Mouse (Mus musculus) ES-E14 (cell line): ENCODE measurements around the gene Ap4e1. TPM values are rescaled to one million over a fixed set of nuclear protein-coding genes. Genes with fewer than 3 reads are reported as not detected.

Source experiments
- DNase-seq: peaks from one replicate; pipeline ENCODE4 v3.0.0-alpha.2; 2013; ENCODE audit warnings: low read depth, low spot score
- H3K27ac ChIP-seq: 2 replicates; pipeline ENCODE4 v1.5.1; 2012; ENCODE audit warnings: low read depth, mild to moderate bottlenecking, low read length, moderate library complexity, mixed read lengths; ENCODE audit not compliant: poor library complexity, insufficient read depth, severe bottlenecking
- H3K36me3 ChIP-seq: 2 replicates; pipeline ENCODE4 v1.6.1; 2012; ENCODE audit warnings: mild to moderate bottlenecking, low read length, moderate library complexity, mixed read lengths; ENCODE audit not compliant: control insufficient read depth, poor library complexity, insufficient read depth, severe bottlenecking
- H3K4me1 ChIP-seq, 2 experiments: fragments of 150-350 bp in 1 of 2; sonication (generic) in 1 of 2; 2 replicates each; pipeline ENCODE4 v1.6.1; 2012; ENCODE audit warnings: low read length in 2 of 2, mild to moderate bottlenecking in 1 of 2, mixed read lengths in 1 of 2; ENCODE audit not compliant: control insufficient read depth in 2 of 2, insufficient read depth in 2 of 2, poor library complexity in 1 of 2
- H3K4me3 ChIP-seq, 2 experiments: fragments of 150-350 bp in 1 of 2; sonication (generic) in 1 of 2; 2 replicates each; pipeline ENCODE4 v1.5.1; 2012; ENCODE audit warnings: low read length in 2 of 2, low read depth in 1 of 2, mild to moderate bottlenecking in 1 of 2, mixed read lengths in 1 of 2; ENCODE audit not compliant: insufficient read depth in 1 of 2, poor library complexity in 1 of 2, severe bottlenecking in 1 of 2
- H3K9ac ChIP-seq: 2 replicates; pipeline ENCODE4 v1.6.1; 2012; ENCODE audit warnings: low read depth, mild to moderate bottlenecking, low read length, mixed read lengths; ENCODE audit not compliant: poor library complexity, insufficient read depth, severe bottlenecking
- H3K9me3 ChIP-seq: fragments of 150-350 bp; sonication (generic); 2 replicates; pipeline ENCODE4 v1.6.1; 2012; ENCODE audit warnings: low read depth, mild to moderate bottlenecking, low read length; ENCODE audit not compliant: control insufficient read depth, insufficient read depth
- CHD2 ChIP-seq: IDR thresholded peaks from 2 replicates; pipeline ENCODE4 v1.6.1; 2014; ENCODE audit warnings: mild to moderate bottlenecking, low read depth, low read length, inconsistent platforms
- HCFC1 ChIP-seq: IDR thresholded peaks from 2 replicates; pipeline ENCODE4 v1.6.1; 2012; ENCODE audit warnings: low read length, inconsistent platforms, borderline replicate concordance; ENCODE audit not compliant: insufficient read depth
- MAFK ChIP-seq: IDR thresholded peaks from 2 replicates; pipeline ENCODE4 v1.6.1; 2014; ENCODE audit warnings: mild to moderate bottlenecking, low read depth, low read length, inconsistent platforms; ENCODE audit not compliant: insufficient read depth
- ZC3H11A ChIP-seq: IDR thresholded peaks from 2 replicates; pipeline ENCODE4 v1.6.1; 2012; ENCODE audit warnings: low read depth, mild to moderate bottlenecking, inconsistent platforms, low read length, borderline replicate concordance
- ZNF384 ChIP-seq: IDR thresholded peaks from 2 replicates; pipeline ENCODE4 v1.6.1; 2012; ENCODE audit warnings: low read depth, low read length, inconsistent platforms
- in situ Hi-C, 2 experiments: fragments of 600-800 bp; cut with MboI; formaldehyde crosslinking; loops; one replicate each; pipeline ENCODE4 v1.15.1; 2025; ENCODE audit warnings: low sequenced_read_pairs in 2 of 2, inconsistent platforms in 1 of 2; ENCODE audit not compliant: unreplicated experiment in 2 of 2
- total RNA-seq: library from RNA; depleted of rRNA; stranded (reverse); fragments of 300-350 nt; gene quantifications from 2 replicates; pipeline ENCODE4 v1.2.3, GENCODE M21; 2012; rRNA removed

Ap4e1 gene
- total RNA-seq, 1 experiment = 14.4 TPM

DNA sequence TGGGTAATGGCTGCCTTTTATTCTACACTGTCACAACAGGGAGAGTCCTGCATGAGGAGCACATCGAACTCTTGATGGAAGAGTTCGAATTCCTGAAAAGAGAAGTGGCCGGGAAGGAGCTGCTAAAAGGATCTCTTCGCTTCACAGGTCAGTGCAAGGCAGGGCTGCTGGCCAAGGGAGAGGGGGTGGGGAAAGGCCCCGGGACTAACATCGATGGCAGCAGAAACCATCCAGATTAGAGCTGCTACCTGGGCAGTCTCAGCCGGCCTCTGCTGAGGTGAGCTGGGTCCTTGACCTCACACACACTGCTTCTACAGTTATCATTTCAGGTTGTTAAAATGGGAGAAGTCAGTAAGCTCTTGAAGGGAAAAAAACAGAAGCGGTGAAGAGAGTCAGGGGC is 83.5 kb downstream of the Ap4e1 start:
- peaks cover 0 to 3% of the 10 kb centered on the region in 2 experiments; a peak in 1 of 4 replicates for H3K4me1 ChIP-seq

DNA sequence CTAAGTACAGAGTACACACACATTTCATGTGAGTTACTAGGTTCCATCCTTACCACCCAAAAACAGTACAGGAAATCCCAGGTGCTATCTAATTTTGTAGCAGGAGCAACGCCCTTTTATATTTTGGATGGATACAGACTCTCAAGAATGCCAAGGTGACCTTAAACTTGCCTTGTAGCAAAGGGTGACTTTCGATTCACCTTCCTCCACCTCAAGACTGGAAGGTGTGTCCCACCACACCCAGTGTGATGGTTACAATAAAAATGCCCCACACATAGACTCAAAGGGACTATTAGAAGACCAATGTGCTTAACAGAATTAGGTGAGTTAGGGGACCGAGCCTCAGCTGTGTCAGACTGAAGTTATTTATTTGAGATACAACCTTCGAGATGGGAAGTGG is 100.5 kb downstream of the Ap4e1 start:
- peaks cover 51% of the 10 kb centered on the region for H3K36me3 ChIP-seq
- H3K9me3 ChIP-seq = no peaks in the 10 kb centered on the region; the same call in 1 of the 2 replicates
- H3K9ac ChIP-seq = no peak overlapping the region
- in situ Hi-C loops = no loop called here
- no peak overlapping the region for H3K27ac ChIP-seq
- no peak for TF ChIP-seq HCFC1
- TF ChIP-seq MAFK = no peak
- TF ChIP-seq ZC3H11A = no peak
- no peak for TF ChIP-seq CHD2
- TF ChIP-seq ZNF384 = no peak
- peak; percentile 12 for DNase-seq
- peaks cover 0 to 5% of the 10 kb centered on the region in 2 experiments; a peak in 3 of 4 replicates for H3K4me1 ChIP-seq
- H3K4me3 ChIP-seq = no peak overlapping the region

More for the DNA sequence above, 83.5 kb downstream of the Ap4e1 start:
- Histone ChIP-seq H3K4me3 (no peak overlapping the region), H3K9me3 (no peaks in the 10 kb centered on the region), H3K9ac (no peak overlapping the region), H3K27ac (no peak overlapping the region), H3K36me3 (peaks cover 4% of the 10 kb centered on the region; the same call in 1 of the 2 replicates)
- in situ Hi-C loops = no loop called here
- TF ChIP-seq CHD2 (no peak), ZC3H11A (no peak)
- DNase-seq = no peak

Other genes starting within 250 kb of the Ap4e1 start
- 3.4 and 3.9 TPM in 2 replicates for gene Usp50, start 225.2 kb upstream of the Ap4e1 start, total RNA-seq
- 45.1 and 47.1 TPM in 2 replicates for gene Trpm7, start 132.5 kb upstream of the Ap4e1 start, total RNA-seq
- 15.2 and 18.3 TPM in 2 replicates for gene Sppl2a, start 75.5 kb upstream of the Ap4e1 start, total RNA-seq
- gene Blvra, start 61.9 kb downstream of the Ap4e1 start, total RNA-seq = 6.0 and 11.6 TPM in 2 replicates
- gene Ncaph, start 125.2 kb downstream of the Ap4e1 start, total RNA-seq = 45.9 and 47.4 TPM in 2 replicates
- gene Itpripl1, start 134.7 kb downstream of the Ap4e1 start, total RNA-seq = 14.1 and 20.0 TPM in 2 replicates
- gene 1810024B03Rik, start 199.6 kb downstream of the Ap4e1 start, total RNA-seq = 1.8 and 1.9 TPM in 2 replicates
- 147 and 181 TPM in 2 replicates for gene Snrnp200, start 199.7 kb downstream of the Ap4e1 start, total RNA-seq
- gene Ciao1, start 239.1 kb downstream of the Ap4e1 start, total RNA-seq = 71.2 and 86.2 TPM in 2 replicates
- gene Tmem127, start 239.2 kb downstream of the Ap4e1 start, total RNA-seq = 17.5 and 18.9 TPM in 2 replicates